ENCODE assay signal across 16 mouse cellular contexts in the genomic region with DNA sequence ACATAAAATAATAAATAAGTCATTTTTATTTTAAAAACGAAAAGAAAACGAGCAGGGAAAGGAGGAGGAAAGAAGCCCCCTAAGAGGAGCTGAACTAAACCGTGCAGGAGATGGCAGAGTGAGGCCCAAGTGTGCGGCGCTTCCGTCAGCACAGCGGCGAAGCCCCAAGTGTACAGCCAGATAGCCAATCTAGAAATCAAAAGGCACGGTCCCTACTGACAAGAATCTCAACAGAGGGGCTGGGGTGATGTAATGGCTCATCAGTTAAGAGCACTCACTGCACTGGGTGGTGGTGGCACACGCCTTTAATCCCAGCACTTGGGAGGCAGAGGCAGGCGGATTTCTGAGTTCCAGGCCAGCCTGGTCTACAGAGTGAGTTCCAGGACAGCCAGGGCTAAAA. TPM values are rescaled to one million over a fixed set of nuclear protein-coding genes. Genes with fewer than 3 reads are reported as not detected.
DNase-seq lines count a peak whose midpoint lies in the region; ATAC-seq and TF ChIP-seq lines count a peak whose summit lies in the region.
"Had no signal": no experiment of that assay in that cellular context is flagged by ENCODE, and none has a peak within 500 bp of the region (broad histone marks: within the 10 kb centered on the region; RNA-seq: fewer than 3 reads in every experiment).

No protein-coding gene starts in this region.

- peaks cover 11 to 14% of the 10 kb centered on the region in 2 experiments; a peak in 3 of 4 replicates for H3K4me1 ChIP-seq in ES-E14 (ENCODE audit: control insufficient read depth in 2 of 2, insufficient read depth in 2 of 2, low read length in 2 of 2, poor library complexity in 1 of 2)
- peaks cover 25% of the 10 kb centered on the region for H3K4me1 ChIP-seq in intestine, embryonic 15.5 days (replicated peaks)
- peaks cover 62% of the 10 kb centered on the region for H3K4me1 ChIP-seq in liver, postnatal 0 days (ENCODE audit: insufficient read depth)
- peaks cover 46% of the 10 kb centered on the region for H3K4me1 ChIP-seq in forebrain, embryonic 12.5 days

- peak overlapping the region; percentile 1; the same call in 1 of the 2 replicates for H3K27ac ChIP-seq in layer of hippocampus, adult 2 months
- H3K27ac ChIP-seq in ES-E14 (ENCODE audit: insufficient read depth, low read depth, low read length, poor library complexity, severe bottlenecking), result peak overlapping the region; percentile 27; the same call in 1 of the 2 replicates
- peak overlapping the region; percentile 51; the same call in 1 of the 2 replicates for H3K27ac ChIP-seq in intestine, embryonic 15.5 days
- peak overlapping the region; percentile 41 for H3K27ac ChIP-seq in liver, postnatal 0 days (ENCODE audit: low read depth)
- no peak overlapping the region for H3K27ac ChIP-seq in forebrain, embryonic 12.5 days
- H3K27ac ChIP-seq: neural tube, embryonic 13.5 days had no signal

- DNase-seq in layer of hippocampus, adult 2 months (ENCODE audit: low spot score in 2 of 2), result no peak
- DNase-seq in layer of hippocampus, adult 9-10 months (ENCODE audit: low spot score), result no peak
- no peak for DNase-seq in ES-E14 (ENCODE audit: low read depth, low spot score)
- DNase-seq in liver, postnatal 0 days, result no peak
- no peak for DNase-seq in cerebellum, postnatal 14 days
- DNase-seq: gastrocnemius, postnatal 10 days; layer of hippocampus, adult 9-11 months; lung, postnatal 4 days; midbrain, embryonic 14.5 days had no signal

- 0 out of 2 replicates have a peak overlapping the region, but pooled peaks have one; percentile 0 for H3K4me2 ChIP-seq in intestine, embryonic 15.5 days (replicated peaks)
- peak overlapping the region; percentile 24; the same call in 1 of the 2 replicates for H3K4me2 ChIP-seq in liver, postnatal 0 days (ENCODE audit: low read depth, low read length)
- no peak overlapping the region for H3K4me2 ChIP-seq in forebrain, embryonic 12.5 days
- H3K4me2 ChIP-seq: heart, embryonic 12.5 days; neural tube, embryonic 13.5 days had no signal

- H3K36me3 ChIP-seq in ES-E14 (ENCODE audit: control insufficient read depth, insufficient read depth, low read length, poor library complexity, severe bottlenecking), result no peaks in the 10 kb centered on the region
- no peaks in the 10 kb centered on the region for H3K36me3 ChIP-seq in intestine, embryonic 15.5 days
- H3K36me3 ChIP-seq in liver, postnatal 0 days (replicated peaks; ENCODE audit: insufficient read depth, low read length), result no peaks in the 10 kb centered on the region
- no peaks in the 10 kb centered on the region for H3K36me3 ChIP-seq in forebrain, embryonic 12.5 days (replicated peaks)
- H3K36me3 ChIP-seq: heart, embryonic 12.5 days; neural tube, embryonic 13.5 days had no signal

- no peak for TF ChIP-seq EP300 in liver, postnatal 0 days (IDR thresholded peaks at IDR 0.05; ENCODE audit: low read depth)

- no peak for ATAC-seq in intestine, embryonic 15.5 days
- ATAC-seq in liver, postnatal 0 days, result no peak
- no peak for ATAC-seq in CD4-positive, CD25-positive, alpha-beta regulatory T cell, adult 4 months
- ATAC-seq in forebrain, embryonic 12.5 days (ENCODE audit: low FRiP score), result no peak
- ATAC-seq: forebrain, embryonic 16.5 days; hindbrain, embryonic 16.5 days had no signal

- in situ Hi-C loops in ES-E14 (cut with MboI; ENCODE audit: low sequenced_read_pairs in 2 of 2, unreplicated experiment in 2 of 2), result no loop called here

- no peak overlapping the region; the same call in 1 of the 2 replicates for H3K9ac ChIP-seq in ES-E14 (ENCODE audit: insufficient read depth, low read depth, low read length, poor library complexity, severe bottlenecking)
- no peak overlapping the region for H3K9ac ChIP-seq in intestine, embryonic 15.5 days
- H3K9ac ChIP-seq in liver, postnatal 0 days (replicated peaks), result no peak overlapping the region
- no peak overlapping the region for H3K9ac ChIP-seq in forebrain, embryonic 12.5 days
- H3K9ac ChIP-seq: neural tube, embryonic 13.5 days had no signal

- no peaks in the 10 kb centered on the region for H3K9me3 ChIP-seq in ES-E14 (ENCODE audit: control insufficient read depth, insufficient read depth, low read depth, low read length)
- H3K9me3 ChIP-seq in intestine, embryonic 15.5 days, result no peaks in the 10 kb centered on the region
- no peaks in the 10 kb centered on the region for H3K9me3 ChIP-seq in liver, postnatal 0 days (ENCODE audit: low read length)
- H3K9me3 ChIP-seq in forebrain, embryonic 12.5 days, result no peaks in the 10 kb centered on the region
- H3K9me3 ChIP-seq: heart, embryonic 12.5 days; neural tube, embryonic 13.5 days had no signal

- WGBS in intestine, embryonic 15.5 days, result 70% methylated on average over 11 of the region's 11 CpGs
- WGBS in liver, postnatal 0 days (ENCODE audit: insufficient replicate concordance), result 53% methylated on average over 11 of the region's 11 CpGs
- 90% methylated on average over 11 of the region's 11 CpGs for WGBS in forebrain, embryonic 12.5 days

- TF ChIP-seq CTCF in layer of hippocampus, adult 2 months (conservative IDR thresholded peaks at IDR 0.05), result no peak
- no peak for TF ChIP-seq CTCF in liver, postnatal 0 days (IDR thresholded peaks at IDR 0.05; ENCODE audit: low read depth)

- no peak overlapping the region for H3K4me3 ChIP-seq in layer of hippocampus, adult 2 months
- H3K4me3 ChIP-seq in ES-E14 (ENCODE audit: insufficient read depth in 1 of 2, low read depth in 1 of 2, low read length in 2 of 2, poor library complexity in 1 of 2, severe bottlenecking in 1 of 2), result peak overlapping the region; percentile 30 to 52; a peak in 3 of 4 replicates
- no peak overlapping the region for H3K4me3 ChIP-seq in intestine, embryonic 15.5 days (replicated peaks)
- H3K4me3 ChIP-seq in liver, postnatal 0 days (ENCODE audit: low read depth, low read length), result no peak overlapping the region
- H3K4me3 ChIP-seq in forebrain, embryonic 12.5 days (replicated peaks), result no peak overlapping the region
- H3K4me3 ChIP-seq: heart, embryonic 12.5 days; neural tube, embryonic 13.5 days had no signal

- H3K27me3 ChIP-seq in intestine, embryonic 15.5 days (replicated peaks), result no peaks in the 10 kb centered on the region
- no peaks in the 10 kb centered on the region for H3K27me3 ChIP-seq in liver, postnatal 0 days (ENCODE audit: insufficient read depth, low read length)
- no peaks in the 10 kb centered on the region for H3K27me3 ChIP-seq in forebrain, embryonic 12.5 days
- H3K27me3 ChIP-seq: heart, embryonic 12.5 days; neural tube, embryonic 13.5 days had no signal

TF ChIP-seq in ES-E14, 5 proteins besides CTCF, POLR2A, EP300 and RAD21:
- no peak for TF ChIP-seq MAFK (IDR thresholded peaks at IDR 0.05; ENCODE audit: insufficient read depth, low read depth, low read length)
- TF ChIP-seq CHD2 (IDR thresholded peaks at IDR 0.05; ENCODE audit: low read depth, low read length), result no peak
- no peak for TF ChIP-seq ZNF384 (IDR thresholded peaks at IDR 0.05; ENCODE audit: low read depth, low read length)
- TF ChIP-seq HCFC1 (IDR thresholded peaks at IDR 0.05; ENCODE audit: borderline replicate concordance, insufficient read depth, low read length), result no peak
- TF ChIP-seq ZC3H11A (IDR thresholded peaks at IDR 0.05; ENCODE audit: borderline replicate concordance, low read depth, low read length), result no peak

RNA-seq across cellular contexts. Expression of gene Ankrd11, which starts 4.6 kb away (rescaled TPM):
- total RNA-seq in layer of hippocampus, adult 2 months (2021), result 100 to 1,000 TPM; 165 to 176 TPM
- 155 and 194 TPM in 2 replicates for total RNA-seq in ES-E14 (2012; rRNA removed)
- 50.9 and 53.9 TPM in 2 replicates for polyA plus RNA-seq in intestine, embryonic 15.5 days (2015; fragmentation: Nextera tagmentation; extraction: Ambion mirVana)
- polyA plus RNA-seq in liver, postnatal 0 days (2015; fragmentation: Nextera tagmentation; extraction: Ambion mirVana), result 21.2 and 21.9 TPM in 2 replicates
- 10 to 100 TPM; 79.7 to 84.1 TPM for polyA plus RNA-seq in CD4-positive, CD25-positive, alpha-beta regulatory T cell, adult 4 months (2017; shearing (Covaris generic))
- 38.4 and 65.7 TPM in 2 replicates for polyA plus RNA-seq in forebrain, embryonic 12.5 days (2016; fragmentation: Nextera tagmentation; extraction: Ambion mirVana)

RNA-seq across cellular contexts. Expression of gene Spg7, which starts 25.3 kb away (rescaled TPM):
- total RNA-seq in layer of hippocampus, adult 2 months (2021), result 10 to 100 TPM; 63.4 to 66.3 TPM
- total RNA-seq in ES-E14 (2012; rRNA removed), result 106 and 160 TPM in 2 replicates
- 51.7 and 52.5 TPM in 2 replicates for polyA plus RNA-seq in intestine, embryonic 15.5 days (2015; fragmentation: Nextera tagmentation; extraction: Ambion mirVana)
- polyA plus RNA-seq in liver, postnatal 0 days (2015; fragmentation: Nextera tagmentation; extraction: Ambion mirVana), result 16.9 and 18.3 TPM in 2 replicates
- polyA plus RNA-seq in CD4-positive, CD25-positive, alpha-beta regulatory T cell, adult 4 months (2017; shearing (Covaris generic)), result 10 to 100 TPM; 24.4 to 29.0 TPM
- 59.1 and 61.6 TPM in 2 replicates for polyA plus RNA-seq in forebrain, embryonic 12.5 days (2016; fragmentation: Nextera tagmentation; extraction: Ambion mirVana)

Comparison
In these comparisons a context has a peak if more than half of its experiments do, and no peak if none do; other contexts are left out.
1. H3K4me3 ChIP-seq: peak in ES-E14 (2 of 2); none in layer of hippocampus, adult 2 months (single experiment), intestine, embryonic 15.5 days (single experiment), liver, postnatal 0 days (single experiment) and forebrain, embryonic 12.5 days (single experiment).